Mouse (Mus musculus) brain, adult 2 months (tissue): ENCODE results near the gene Fhit.

ENCODE experiments used
- DNase-seq: peaks from one replicate; pipeline ENCODE4 v3.0.0; 2011; ENCODE audit warnings: low read depth, low spot score

The Fhit gene

DNA sequence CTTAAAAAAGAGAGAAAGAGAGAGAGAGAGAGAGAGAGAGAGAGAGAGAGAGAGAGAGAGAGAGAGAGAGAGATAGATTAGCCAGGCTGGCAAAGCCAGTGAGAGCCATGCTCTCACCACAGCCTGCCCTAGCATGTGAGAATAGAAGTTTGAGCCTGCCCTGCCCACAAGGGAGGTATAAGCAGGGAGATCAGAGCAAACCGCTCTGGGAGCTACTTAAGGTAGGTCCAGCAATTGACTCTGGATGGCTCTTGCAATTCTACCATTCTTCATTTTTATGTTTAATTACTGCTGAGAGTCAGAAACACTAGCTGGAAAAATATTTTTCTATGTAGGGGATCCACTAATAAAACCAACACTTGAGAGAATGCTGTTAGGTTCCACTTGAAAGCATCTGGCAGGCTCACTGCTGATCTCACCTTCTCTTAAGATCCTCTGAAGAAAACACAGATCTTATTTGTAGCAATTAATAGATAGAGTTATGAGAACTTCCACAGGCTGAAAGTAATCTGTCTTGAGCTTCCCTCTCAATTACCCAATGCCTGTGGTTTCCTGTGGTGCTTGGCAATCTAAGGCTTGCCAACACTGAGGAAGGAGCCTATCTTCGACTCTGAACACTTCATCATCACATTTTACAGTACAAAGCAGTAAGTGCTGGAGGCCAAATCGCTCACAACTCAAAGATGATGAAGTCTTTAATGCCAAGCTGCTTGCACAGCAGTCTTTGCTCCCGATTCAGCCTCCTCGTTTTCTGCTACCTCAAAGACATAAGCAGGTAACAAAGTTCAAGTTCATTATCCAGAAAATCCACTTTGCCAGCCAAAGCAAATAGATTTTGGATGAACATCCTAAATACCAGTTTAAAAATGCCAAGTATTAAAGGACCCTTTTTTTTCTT is 793.8 kb downstream of the Fhit start:
- DNase-seq, result peak; percentile 27

DNA sequence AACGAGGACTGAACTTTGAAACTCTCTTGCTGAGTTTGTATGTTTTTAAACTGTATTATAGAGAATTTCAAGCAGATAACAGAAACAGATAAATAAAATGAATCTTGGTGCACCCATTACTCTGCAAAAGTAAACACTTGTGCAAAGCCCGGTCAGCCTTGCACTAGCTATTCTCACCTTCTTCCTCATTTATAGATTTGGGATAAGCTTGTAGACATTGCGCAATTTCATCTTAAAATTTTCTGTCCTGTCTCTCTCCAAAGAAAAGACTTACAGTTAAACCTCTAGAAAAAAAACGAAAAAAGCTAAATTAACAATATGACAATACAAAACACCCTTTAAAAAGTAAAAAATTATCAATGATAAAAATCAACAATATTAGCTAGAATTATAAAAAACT is 795.0 kb downstream of the Fhit start:
- no peak for DNase-seq

DNA sequence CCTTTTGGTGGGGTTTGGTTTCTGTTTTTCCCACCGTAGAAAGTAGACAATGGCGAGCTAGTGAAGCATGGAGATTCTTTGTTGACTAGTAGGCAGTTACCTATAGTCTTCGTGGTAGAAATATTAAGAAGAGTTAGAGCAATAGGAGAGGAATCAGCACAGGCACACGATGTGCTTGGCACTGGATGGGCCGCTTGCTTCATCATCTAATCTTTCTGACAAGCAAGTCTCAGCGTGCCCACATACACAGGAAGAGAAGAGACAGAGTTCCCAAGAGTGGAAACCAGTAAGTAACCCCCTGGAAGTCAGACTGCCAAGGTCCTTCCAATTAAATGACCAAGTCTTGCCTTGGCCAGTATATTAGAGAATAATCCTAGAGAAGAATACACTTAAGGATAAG is 797.6 kb downstream of the Fhit start:
- DNase-seq, result no peak

DNA sequence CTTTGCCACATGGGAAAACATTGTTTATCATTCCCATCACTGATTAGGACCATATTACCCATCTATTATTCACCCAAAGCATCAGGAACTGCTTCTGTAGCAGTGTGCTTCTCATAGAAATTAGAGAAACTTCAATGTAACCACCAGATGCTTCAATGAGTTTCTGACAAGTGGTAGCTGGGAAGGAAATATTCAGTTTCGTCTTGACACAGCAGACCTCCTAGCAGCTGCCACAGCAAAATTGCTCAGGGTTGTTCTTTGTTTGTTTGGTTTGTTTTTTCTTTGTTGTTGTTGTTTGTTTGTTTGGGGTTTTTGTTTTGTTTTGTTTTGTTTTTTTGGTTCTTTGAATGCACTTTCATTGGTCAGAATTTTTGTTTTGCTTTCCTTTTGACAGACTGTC is 798.5 kb downstream of the Fhit start:
- no peak for DNase-seq

DNA sequence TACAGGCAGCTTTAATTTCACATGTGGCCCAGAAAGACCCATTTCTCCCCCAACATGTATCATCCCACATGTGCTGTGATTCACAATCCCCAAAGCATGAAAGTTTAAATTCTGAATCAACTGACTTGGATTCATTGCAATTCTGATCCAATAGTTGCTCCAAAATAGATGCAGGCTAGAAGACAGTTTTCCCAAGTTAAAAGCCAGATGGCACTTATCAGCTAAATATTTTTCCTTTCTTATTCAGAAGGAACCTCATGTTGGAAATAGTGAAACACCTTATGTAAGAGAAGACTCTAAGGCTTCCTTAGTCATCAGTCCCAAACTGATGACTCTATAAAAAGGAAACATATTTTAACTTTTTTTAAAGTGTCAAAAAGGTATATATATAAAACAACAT is 815.9 kb downstream of the Fhit start:
- DNase-seq, result peak; percentile 72

DNA sequence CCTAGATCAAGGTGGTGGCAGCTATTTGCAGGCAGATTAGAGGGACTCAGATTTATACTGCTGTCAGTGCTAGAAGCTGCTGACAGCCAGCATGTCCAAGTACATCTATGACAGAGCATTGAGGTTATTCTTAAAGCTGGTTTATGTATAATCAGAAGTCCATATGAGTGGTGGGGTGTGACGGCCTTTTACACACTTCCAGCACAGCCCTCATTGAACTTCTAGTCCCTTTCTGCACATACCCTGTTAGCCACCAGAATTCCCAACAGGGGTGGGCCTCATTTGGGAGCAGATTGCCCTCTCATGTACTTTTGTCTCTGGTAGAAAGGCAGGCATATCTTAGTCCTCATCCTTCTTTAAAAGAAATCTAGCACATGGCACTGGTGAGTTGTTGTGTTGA is 817.8 kb downstream of the Fhit start:
- no peak for DNase-seq

DNA sequence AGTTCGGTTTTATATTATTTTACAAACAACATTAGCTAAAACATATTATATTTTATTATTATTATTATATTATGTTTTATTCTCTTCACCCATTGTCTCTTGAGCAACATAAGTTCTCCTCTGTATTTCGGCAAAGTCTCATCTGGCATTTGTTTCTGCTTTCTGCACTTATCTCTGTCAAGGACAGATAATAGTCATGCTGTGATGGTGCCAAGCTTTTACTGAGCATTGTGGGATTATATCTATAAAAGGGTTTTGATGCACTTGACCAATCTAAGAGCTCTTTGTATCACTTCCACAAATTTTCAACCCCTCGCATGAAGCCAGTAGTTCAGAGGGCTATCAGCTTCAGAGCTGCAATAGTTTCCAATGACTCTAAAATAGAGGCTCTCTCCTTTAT is 845.1 kb downstream of the Fhit start:
- DNase-seq, result no peak

DNA sequence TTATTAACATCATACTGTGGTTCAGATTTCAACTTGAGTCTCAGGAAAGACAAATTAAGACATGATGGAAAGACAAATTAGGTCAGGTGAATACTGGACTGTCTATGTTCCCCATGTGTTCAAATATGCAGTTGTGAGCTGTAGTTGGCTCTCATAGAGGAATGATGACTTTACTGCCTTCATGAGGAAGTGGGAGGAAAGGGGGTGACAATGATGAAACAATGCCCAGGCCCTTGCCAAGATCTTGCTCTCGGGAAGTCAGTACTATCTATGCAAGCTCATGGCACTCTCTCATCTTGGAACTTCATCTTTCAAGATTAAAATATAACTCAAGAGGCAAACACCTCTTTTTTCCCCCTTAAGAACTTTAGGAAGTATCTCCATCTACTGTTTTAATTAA is 849.6 kb downstream of the Fhit start:
- no peak for DNase-seq

DNA sequence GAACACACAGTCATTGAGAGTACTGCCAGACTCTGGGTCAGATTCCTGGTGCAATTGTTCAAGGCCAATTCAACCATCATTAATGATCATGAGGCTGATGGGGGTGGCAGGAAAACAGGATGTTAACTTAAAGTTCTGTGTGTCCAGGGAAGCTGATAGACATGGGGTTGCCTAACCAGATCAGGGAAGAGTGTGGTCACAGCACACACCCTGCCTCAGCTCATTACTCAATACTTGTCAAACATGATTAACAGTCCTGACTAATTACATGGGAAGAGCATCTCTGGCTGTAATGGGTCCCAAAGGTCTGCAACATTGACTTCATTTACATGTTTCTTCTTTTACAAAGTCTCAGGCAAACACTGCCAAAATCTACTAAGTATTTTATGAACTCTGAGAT is 856.5 kb downstream of the Fhit start:
- DNase-seq, result no peak

DNA sequence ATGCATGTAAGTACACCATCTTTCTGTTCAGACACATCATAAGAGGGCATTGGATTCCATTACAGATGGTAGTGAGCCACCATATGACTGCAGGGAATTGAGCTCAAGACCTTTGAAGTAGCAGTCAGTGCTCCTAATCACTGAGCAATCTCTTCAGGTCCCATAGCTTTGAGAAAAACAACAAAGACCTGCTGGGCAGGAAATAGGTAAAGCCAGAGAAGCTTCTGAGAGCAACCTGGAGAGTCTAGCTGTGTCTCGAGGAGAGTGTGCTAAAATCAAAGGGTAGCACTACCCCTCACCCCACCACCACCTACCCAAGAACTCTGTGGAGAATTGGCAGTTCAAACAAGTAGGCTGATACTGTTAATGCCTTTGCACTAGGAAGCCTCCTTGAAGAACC is 860.3 kb downstream of the Fhit start:
- no peak for DNase-seq

DNA sequence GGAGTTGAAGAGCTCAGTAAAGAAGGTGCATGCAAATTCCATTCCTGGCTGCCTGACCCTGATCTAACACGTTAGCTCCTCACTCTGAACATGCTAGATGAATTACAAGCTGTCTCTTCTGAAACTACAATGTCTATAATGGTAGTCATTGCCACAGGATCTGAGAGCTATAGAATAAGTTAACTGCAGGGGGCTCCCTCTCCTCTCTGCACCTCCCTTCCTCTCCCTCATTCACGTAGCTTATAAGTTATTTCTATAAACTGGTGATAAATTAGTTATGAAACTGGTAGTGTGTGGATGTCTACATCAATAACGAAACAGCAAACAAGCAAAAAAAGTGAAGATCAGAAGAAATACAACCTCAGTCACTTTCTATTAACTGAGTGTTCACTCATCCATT is 860.9 kb downstream of the Fhit start:
- DNase-seq, result no peak

DNA sequence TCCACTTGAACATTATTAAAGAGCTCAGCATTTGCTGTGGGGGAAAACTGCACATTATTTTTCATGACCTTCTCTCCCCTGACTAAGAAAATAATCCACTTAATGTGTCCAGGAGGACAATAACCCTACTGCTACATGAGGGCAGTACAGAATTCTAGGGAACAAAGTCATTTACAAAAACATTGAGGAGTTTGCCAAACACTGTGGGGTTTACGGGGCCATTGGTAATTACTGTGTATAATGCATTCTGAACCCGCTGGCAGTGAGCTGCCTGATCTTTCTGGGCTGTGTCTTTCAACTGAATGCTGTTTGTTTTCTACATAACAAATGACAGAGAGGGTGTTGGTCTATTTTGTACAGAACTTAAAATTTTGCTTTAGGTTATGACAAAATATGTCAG is 862.8 kb downstream of the Fhit start:
- no peak for DNase-seq

DNA sequence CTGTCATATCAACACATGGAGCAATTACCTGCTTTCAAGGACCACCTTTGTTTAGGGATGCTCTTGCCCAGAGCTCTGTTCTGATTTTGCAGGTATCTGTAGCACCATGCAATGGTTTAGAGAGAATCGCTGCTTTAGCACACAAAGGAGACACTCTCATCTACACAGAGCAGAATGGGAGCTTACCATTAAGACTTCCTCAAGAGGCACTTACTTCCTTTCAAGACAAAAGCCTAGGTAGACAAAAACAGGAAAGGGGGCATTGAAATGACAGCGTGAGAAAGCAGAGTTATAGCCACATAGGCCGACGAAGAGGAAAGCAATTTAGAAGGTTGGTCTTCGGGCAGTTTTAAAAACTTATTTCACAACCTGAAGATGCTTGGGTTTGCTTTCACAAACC is 872.8 kb downstream of the Fhit start:
- no peak for DNase-seq

DNA sequence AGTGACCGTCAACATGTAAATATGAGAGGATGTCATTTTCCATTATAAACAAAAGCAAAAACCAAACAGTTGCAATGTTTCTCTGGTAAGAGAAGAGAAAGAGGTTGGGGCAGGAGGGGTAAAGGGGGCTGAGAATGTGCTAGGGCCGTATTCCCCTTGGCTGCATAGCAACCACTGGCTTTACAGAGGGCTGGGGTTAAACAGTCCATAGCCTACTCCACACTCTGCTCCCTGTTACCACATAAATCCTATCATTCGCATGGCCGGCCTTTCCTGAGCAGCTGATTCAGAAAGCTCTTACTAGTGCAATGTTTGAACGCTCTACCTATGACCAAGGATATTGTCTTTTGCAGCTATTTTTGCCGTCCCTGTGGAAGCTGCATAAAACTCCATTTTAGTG is 875.8 kb downstream of the Fhit start:
- DNase-seq, result no peak

DNA sequence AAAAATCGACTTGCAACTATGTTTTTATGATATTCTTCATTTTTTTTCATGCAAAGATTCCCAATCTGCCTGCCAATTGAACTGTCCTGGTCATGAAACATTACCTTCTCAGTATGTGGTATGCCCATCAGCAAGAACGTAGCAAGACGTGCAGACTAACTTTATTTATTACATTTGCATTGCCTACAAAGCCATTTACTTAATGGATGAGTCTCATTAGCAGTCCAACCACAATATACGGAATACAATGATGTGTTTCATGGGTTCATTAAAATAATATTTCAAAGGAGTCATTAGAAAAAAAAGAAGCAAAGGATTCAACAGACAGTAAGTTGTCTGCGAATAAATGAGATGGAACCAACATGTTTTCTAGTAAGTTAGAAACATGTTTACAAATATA is 933.1 kb downstream of the Fhit start:
- no peak for DNase-seq

DNA sequence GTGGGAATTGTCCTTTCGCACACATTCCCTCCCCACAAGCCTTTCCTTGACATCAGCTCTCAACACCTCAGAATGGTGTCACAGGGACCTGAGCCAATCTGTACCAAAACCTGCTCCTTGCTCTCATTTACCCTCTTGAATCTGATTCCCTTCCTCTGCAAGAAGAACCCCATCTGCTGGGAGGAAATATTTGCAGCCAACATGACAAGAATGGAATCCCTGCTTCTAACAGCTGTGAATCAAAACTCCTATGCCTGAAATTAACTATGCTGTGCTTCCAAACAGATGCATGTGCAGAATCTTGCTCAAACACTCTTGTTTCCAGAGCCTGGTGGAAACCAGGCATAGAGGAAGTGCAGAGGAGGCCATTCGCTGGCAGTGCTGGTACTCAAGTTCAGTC is 940.0 kb downstream of the Fhit start:
- peak; percentile 79 for DNase-seq

DNA sequence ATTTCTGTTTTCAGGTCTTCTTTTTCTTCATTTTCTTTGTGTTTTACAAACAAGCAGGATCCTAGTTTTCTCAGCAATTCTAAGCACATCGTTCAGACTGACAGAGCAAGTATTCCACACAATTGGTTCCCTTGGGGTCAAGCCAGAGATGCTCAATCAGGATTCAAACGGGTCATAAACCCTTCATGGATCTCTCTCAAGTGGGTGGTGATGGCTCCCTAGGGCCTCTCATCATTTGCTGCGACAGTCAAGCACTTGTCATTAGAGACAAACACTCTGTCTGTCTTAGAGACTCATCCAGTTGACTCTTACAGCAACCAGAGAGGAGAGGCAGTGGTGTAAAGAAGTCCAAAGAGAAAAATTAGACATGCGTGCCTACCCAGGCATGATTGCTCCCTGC is 948.6 kb downstream of the Fhit start:
- no peak for DNase-seq

DNA sequence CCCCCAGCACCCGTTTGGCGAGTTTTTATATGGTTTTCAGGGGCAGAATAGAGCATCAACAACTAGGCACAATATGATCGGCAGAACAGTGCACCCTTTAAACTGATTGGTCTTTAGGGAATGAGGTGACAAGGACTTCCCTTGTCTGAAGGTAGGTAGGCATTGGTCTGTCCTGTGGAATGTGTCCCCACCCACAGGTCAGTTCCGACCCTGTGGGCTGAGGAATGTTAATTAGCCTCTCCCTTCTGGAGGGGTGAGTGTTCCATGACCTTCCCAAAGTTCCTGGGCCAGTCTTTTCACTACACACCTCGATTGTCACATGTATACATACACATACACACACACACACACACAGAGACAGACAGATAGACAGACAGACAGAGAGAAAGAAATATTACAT is 950.7 kb downstream of the Fhit start:
- DNase-seq, result no peak

DNA sequence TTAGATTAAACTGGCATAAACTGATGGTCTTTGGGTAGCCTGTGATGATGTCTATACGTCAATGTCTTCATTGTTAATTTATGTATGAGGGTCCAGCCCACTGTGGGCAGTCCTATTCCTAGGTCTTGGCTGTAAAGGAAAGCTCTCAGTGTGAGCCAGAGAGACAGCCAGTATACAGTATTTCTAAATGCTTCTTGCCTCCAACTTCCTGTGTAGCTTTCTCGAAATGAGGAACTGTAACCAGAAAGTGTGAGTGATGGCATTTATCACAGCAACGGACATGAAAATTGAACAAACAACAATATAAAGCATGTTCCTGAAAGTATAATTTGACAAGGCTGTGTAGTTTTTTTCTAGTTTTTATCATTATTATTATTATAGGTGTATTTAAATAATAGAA is 952.8 kb downstream of the Fhit start:
- DNase-seq, result no peak

DNA sequence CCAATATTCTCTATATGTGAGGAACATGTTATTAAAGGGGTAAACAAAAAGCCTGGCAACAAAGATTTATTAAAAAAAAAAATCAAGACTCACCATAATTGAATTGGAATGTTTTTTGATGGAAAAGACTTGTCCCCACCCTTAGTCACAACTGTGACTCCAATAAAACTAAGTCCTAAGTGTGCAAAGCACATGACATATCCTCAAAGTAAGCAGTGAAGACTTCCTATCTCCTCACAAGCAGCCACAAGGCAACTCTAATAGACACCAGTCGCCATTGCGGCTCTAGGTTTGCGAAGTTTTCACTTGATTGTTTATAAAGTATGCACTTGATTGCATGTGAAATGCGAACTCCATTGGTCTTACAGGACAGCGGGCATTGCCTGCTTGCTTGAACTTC is 956.1 kb downstream of the Fhit start:
- no peak for DNase-seq

DNA sequence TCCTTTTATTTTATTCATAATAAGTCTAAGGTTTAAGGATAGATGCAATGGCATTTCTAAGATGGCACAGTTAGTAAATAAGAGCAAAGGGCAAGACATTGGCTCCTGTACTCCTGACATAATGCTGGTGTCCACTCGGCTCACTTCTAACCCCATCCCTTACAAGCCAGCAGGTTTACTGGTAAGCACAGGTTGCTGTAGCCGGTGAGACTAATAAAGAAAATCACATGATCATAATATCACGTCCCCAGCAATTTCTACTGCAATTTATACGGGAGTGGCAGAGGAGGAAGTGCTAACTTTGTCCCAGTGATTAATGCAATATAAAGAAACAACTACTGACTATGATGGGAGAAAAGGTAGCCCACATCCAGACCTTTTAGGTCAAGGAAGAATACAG is 956.5 kb downstream of the Fhit start:
- no peak for DNase-seq

DNA sequence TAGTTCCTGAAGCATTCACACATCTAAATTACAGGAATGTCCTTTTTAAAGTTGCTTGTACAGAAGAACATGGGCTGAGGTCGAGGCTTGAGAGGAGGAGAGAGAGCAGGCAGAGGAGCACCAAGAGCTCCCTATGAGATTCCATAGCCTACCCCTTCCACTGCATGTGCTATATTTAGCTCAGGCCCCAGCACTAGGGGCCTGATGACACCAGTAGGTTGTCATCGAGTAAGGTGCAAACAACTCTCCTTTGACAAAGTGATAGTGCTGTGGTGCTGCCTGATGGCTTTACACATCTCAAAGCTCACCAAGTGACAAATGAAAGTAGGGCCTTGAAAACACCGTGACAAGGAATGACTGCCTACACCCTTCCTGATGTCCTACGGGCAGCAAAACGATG is 967.7 kb downstream of the Fhit start:
- DNase-seq, result no peak

DNA sequence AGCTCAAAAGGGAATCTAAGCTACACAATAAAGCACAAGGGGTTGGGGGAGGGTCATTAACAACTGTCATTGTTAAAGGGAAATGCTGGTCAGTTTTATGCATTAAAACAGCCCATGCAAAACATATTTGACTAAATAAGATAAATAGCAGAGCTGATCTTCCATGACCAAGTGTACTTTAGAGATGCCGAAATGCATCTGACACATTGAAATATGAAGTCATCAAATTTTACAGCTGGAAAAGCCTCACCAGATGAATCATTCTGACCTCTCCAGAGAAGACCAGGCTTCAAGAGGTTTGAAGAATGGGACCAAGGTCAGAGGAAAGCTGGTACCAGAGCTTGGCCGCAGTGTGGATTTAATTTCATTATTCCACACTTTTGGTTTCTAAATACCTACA is 990.1 kb downstream of the Fhit start:
- no peak for DNase-seq
